Mouse (Mus musculus): ENCODE data around the gene Capn2. TPM values are rescaled to one million over a fixed set of nuclear protein-coding genes. Genes with fewer than 3 reads are reported as not detected.
A peak's percentile ranks its signal among the peaks of the same experiment; 100 is the strongest.

Capn2 gene
- polyA plus RNA-seq, 1 experiment from 2014 or later, result 115 TPM

DNA sequence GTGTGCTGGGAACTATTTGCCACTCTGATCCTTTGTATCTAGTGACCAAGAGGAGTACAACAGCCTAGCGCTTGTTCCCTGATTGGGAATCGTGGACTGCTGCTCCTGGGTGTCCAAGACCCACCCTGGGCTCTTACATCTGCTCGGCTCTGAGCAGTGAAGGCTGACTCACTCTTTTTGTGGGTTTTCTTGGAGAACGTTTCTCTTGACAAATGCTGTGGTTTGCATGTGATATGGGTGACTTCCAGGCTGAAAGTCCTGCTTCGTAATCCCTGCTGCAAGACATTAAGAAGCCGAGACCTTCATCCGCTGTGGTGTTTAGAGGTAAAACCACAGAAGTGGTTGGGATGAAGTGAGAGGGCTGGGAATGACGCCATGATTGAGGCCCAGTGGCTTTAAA, 25.7 kb upstream of the Capn2 start:
- Histone ChIP-seq H3K9ac (no peak overlapping the region), H3K4me2 (replicated peaks) (no peak overlapping the region), H3K4me1 (no peaks in the 10 kb centered on the region), H3K36me3 (no peaks in the 10 kb centered on the region), H3K9me3 (no peaks in the 10 kb centered on the region), H3K27me3 (replicated peaks) (no peaks in the 10 kb centered on the region), H3K27ac (no peak overlapping the region), H3K4me3 (no peak overlapping the region)
- WGBS, result 86% methylated on average over 8 of the region's 8 CpGs
- no peak for ATAC-seq (ENCODE audit: low FRiP score, low read depth)

DNA sequence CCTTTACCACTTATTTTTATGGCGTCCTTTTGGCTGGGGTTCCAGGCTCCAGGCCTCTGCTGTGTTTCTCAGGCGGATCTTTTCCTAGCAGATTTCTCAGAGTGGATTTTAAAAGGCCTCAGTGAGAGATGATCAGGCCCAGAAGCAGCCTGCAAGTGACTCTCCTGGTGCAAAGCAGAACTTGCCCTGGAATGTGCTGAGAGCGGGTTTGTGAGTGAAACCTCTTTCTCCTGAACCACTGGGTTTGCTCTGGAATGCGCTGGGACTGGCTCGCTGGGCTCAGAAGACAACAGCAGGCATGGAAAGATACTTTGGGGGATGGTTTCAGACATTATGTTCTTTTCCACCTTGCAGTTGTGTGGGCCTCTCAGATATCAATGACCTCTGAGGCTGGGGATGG, 24.7 kb upstream of the Capn2 start:
- 71% methylated on average over 5 of the region's 5 CpGs for WGBS
- H3K27me3 ChIP-seq (replicated peaks), result no peaks in the 10 kb centered on the region
- ATAC-seq (ENCODE audit: low FRiP score, low read depth), result no peak

DNA sequence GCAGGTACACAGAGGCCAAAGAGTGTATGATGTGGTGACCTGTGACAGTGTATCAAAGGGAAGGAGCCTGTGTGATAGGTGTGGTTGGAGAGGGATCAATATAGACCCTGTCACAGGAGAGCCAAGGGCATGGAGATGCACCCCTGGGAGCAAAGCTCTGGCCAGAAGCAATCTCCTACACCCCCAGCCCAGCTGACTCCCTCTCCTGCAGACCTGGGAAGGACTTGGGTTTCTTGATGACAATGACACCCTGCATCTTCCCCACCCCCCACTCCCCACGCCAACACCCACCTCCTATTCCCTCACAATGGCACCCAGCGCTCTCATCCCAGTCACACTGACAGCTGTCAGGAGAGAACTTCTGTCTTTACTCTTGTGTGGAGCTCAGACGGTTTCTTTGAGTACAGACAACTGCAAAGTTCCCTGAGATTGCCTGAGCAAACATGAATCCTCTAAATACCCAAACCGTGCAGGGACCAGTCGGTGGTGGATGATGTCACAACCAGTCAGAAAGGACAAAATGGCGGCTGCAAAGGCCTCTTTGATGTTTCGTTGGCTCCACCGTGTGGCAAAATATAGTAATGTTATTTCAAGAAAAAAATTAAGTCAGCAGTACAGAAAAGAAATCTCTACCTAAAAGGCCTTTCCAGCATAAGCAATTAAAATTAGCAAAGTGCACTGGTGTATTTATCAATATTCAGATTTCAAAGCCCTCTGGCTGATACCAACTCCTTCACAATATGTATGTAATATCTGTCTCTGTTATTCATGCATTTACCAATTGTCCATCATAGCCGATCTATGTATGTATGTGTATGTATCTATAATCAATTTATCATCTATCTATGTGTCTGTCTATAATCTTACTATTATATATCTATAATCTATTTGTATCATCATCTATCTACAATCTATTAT, 21.9 kb upstream of the Capn2 start:
- H3K4me1 ChIP-seq, result no peaks in the 10 kb centered on the region
- peak; percentile 84 for ATAC-seq (ENCODE audit: low FRiP score, low read depth)
- H3K4me3 ChIP-seq, result peak overlapping the region; percentile 31; the same call in 1 of the 2 replicates
- H3K27ac ChIP-seq, result no peak overlapping the region
- H3K4me2 ChIP-seq (replicated peaks), result peak overlapping the region; percentile 65
- H3K27me3 ChIP-seq (replicated peaks), result no peaks in the 10 kb centered on the region
- H3K9ac ChIP-seq, result peak overlapping the region; percentile 66
- no peaks in the 10 kb centered on the region for H3K9me3 ChIP-seq
- 22% methylated on average over 9 of the region's 9 CpGs for WGBS
- no peaks in the 10 kb centered on the region for H3K36me3 ChIP-seq

More for the DNA sequence above, 24.7 kb upstream of the Capn2 start:
- Histone ChIP-seq H3K9ac (no peak overlapping the region), H3K4me3 (no peak overlapping the region), H3K9me3 (no peaks in the 10 kb centered on the region), H3K27ac (no peak overlapping the region), H3K4me1 (no peaks in the 10 kb centered on the region), H3K36me3 (no peaks in the 10 kb centered on the region), H3K4me2 (replicated peaks) (no peak overlapping the region)

DNA sequence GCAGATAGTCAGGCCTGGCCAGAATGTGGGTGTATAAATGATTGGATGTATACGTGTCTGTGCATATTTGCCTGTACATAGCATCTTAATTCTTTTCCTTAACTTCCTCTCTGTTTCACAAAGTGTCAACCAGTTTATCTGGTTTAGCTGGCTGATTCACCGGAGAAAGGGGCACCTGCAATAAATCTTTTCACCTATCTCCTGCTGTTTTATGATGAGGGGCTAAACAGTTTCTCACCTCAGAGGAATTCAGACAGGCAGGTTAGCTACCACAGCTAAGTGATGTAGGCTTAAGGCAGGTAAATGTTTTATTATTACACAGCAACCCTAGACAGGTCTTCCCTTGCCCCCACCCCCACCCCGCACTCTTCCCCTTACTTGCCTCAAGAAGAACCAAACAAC, 17.7 kb upstream of the Capn2 start:
- Histone ChIP-seq H3K9ac (no peak overlapping the region), H3K27me3 (replicated peaks) (no peaks in the 10 kb centered on the region), H3K27ac (no peak overlapping the region), H3K9me3 (0 out of 2 replicates have a peak, but pooled peaks cover 8% of the 10 kb centered on the region), H3K36me3 (no peaks in the 10 kb centered on the region), H3K4me1 (no peaks in the 10 kb centered on the region), H3K4me2 (replicated peaks) (no peak overlapping the region), H3K4me3 (no peak overlapping the region)
- ATAC-seq (ENCODE audit: low FRiP score, low read depth), result no peak
- WGBS, result 72% methylated on average over 3 of the region's 3 CpGs

DNA sequence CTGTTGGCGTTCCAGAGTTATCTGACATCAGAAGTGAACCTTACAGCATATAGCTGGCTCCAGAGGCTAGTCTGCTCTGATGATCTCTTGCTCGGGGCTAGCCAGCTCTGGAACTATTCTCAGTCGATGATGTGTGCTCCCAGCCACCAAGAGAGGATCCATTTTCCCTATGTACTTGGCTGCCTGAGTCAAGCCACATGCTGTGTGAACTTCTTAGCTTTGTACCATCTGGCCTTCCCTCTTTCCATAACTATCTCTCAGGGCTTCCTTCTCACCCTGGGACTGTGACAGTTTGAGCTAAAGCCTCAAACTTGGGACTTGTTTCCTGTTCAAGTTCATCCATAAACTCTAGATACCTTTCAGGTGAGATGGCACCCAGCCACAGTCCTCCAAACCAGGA, 16.2 kb upstream of the Capn2 start:
- ATAC-seq (ENCODE audit: low FRiP score, low read depth), result no peak
- no peaks in the 10 kb centered on the region for H3K27me3 ChIP-seq (replicated peaks)
- no peak overlapping the region for H3K4me2 ChIP-seq (replicated peaks)
- 0 out of 2 replicates have a peak, but pooled peaks cover 8% of the 10 kb centered on the region for H3K9me3 ChIP-seq
- peaks cover 2% of the 10 kb centered on the region for H3K4me1 ChIP-seq
- H3K27ac ChIP-seq, result no peak overlapping the region
- no peak overlapping the region for H3K4me3 ChIP-seq
- no peaks in the 10 kb centered on the region for H3K36me3 ChIP-seq
- no peak overlapping the region for H3K9ac ChIP-seq
- 86% methylated on average over 3 of the region's 3 CpGs for WGBS

DNA sequence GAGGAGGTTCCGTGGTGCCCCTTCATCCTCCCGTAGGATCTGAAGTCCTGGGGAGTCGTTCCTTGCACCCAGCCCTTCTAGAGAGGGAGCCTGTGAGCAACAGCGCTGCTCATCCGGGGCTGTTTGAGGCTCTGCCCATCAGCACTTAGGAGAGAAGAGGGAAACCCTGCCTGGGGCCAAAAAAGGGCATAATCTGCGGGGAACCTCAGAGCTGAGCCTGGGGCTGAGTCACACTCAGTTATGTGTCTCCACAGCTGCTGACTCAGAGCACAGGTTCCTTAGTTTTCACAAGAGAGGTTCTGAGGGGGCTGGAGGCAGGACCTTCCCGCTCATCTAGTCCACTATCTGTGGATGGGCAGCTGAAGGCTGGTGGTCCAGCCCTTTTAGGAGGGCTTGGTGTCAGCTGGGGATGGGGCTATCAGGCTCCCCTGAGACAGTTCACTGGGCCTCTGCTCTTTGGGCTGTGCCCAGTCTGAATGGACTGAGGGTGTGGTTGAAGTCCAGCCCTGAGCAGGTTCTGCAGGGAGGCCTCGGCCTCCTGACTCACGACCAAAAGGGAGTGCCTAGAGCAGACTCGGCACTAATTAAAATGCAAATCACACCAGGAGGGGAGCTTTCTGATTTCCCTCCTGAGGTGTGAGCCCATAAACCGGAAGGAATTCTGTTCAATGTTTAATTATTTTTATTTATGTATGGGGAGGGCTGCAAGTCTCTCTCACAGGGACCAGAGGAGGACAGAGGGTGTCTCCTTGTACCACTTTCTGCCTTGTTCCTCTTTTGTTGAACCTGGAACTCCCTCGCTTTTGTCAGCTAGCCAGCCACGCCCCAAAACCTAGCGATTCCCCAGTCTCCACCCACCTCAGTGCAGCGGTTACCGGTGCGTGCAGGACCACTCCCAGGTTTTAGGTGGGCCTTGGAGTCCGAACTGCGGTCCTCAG, 10.8 kb upstream of the Capn2 start:
- 4% methylated on average over 19 of the region's 19 CpGs for WGBS
- no peak overlapping the region for H3K9ac ChIP-seq
- no peak for ATAC-seq (ENCODE audit: low FRiP score, low read depth)

DNA sequence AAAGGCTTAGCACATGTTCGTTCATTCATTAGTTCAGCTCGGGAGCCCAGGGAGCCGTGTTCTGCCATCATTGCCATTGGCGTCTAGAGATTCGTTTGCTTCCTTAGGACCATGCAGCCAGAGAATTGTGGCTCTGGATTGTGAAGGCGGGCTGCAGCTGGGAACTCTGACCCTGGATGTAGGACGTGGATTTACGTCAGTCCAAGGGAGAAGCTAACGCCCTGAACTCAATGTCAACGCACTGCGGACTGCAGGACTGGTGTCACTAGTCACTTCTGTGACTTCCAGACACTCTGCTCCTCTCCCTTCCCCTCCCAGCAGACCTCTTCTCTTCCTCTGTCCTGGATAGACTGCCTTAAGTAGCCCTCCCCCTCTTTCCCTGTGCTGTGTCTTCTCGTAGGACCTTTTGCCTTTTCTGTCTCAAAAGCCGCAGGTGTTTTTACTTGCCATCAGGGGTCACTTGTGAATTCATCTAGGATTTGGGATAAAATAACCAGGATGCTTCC, 9.9 kb upstream of the Capn2 start:
- Histone ChIP-seq H3K4me3 (no peak overlapping the region), H3K27me3 (replicated peaks) (peaks cover 5% of the 10 kb centered on the region), H3K27ac (no peak overlapping the region), H3K4me1 (peaks cover 12% of the 10 kb centered on the region), H3K9ac (no peak overlapping the region), H3K9me3 (no peaks in the 10 kb centered on the region), H3K36me3 (no peaks in the 10 kb centered on the region), H3K4me2 (replicated peaks) (no peak overlapping the region)
- ATAC-seq (ENCODE audit: low FRiP score, low read depth), result no peak
- 56% methylated on average over 13 of the region's 13 CpGs for WGBS

More for the DNA sequence above, 10.8 kb upstream of the Capn2 start:
- 0 out of 2 replicates have a peak, but pooled peaks cover 6% of the 10 kb centered on the region for H3K9me3 ChIP-seq
- H3K27ac ChIP-seq, result no peak overlapping the region
- no peaks in the 10 kb centered on the region for H3K36me3 ChIP-seq
- H3K4me2 ChIP-seq (replicated peaks), result peak overlapping the region; percentile 47
- H3K4me3 ChIP-seq, result no peak overlapping the region
- peaks cover 5% of the 10 kb centered on the region for H3K27me3 ChIP-seq (replicated peaks)
- H3K4me1 ChIP-seq, result peaks cover 12% of the 10 kb centered on the region

DNA sequence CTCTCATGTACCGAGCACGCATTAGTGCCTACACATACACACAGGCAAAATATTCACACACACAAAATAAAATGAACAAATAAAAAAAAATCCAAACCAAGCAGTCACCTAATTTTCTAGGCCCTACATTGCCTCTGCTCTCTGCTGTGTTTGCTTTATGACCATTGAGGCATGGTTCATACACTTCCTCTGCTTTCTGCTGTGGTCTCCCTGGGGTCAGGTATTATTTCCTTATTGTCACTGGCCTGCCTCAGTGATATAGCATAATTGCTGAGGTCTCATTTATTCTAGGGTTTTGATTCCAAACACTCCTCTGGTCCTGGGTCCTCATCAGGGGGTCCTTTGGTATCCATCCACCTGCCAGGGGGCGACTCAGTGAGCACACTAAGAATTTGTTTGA, 8.2 kb upstream of the Capn2 start:
- 88% methylated on average over 3 of the region's 3 CpGs for WGBS
- ATAC-seq (ENCODE audit: low FRiP score, low read depth), result no peak
- no peak overlapping the region for H3K4me2 ChIP-seq (replicated peaks)

DNA sequence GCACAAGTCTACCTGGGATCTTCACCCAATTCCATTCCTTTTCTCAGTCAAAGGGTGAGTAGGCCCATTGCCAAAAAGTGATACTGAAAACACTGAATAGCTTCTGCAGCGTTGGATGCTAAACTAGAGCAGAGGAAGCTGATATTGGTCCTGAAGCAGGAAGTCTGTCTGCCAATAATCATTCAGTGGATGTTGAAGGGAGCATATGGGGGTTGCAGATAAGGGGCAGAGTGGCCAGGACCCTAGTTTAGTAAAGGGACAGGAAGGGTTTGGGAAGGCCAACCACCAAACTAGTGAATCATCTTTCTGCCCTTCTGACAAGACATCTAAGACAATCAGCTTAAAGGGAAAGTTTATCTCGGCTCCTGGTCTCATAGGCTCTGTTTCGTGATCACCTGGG, 6.3 kb upstream of the Capn2 start:
- no peak overlapping the region for H3K27ac ChIP-seq
- no peaks in the 10 kb centered on the region for H3K36me3 ChIP-seq
- ATAC-seq (ENCODE audit: low FRiP score, low read depth), result no peak
- no peak overlapping the region for H3K4me3 ChIP-seq
- H3K4me1 ChIP-seq, result peaks cover 11% of the 10 kb centered on the region
- WGBS, result 88% methylated on average over 3 of the region's 3 CpGs
- H3K4me2 ChIP-seq (replicated peaks), result no peak overlapping the region
- H3K9me3 ChIP-seq, result no peaks in the 10 kb centered on the region
- no peak overlapping the region for H3K9ac ChIP-seq
- H3K27me3 ChIP-seq (replicated peaks), result peaks cover 5% of the 10 kb centered on the region

More for the DNA sequence above, 8.2 kb upstream of the Capn2 start:
- Histone ChIP-seq H3K4me3 (no peak overlapping the region), H3K9ac (no peak overlapping the region), H3K4me1 (peaks cover 12% of the 10 kb centered on the region), H3K36me3 (no peaks in the 10 kb centered on the region), H3K27me3 (replicated peaks) (peaks cover 5% of the 10 kb centered on the region), H3K27ac (no peak overlapping the region), H3K9me3 (no peaks in the 10 kb centered on the region)

DNA sequence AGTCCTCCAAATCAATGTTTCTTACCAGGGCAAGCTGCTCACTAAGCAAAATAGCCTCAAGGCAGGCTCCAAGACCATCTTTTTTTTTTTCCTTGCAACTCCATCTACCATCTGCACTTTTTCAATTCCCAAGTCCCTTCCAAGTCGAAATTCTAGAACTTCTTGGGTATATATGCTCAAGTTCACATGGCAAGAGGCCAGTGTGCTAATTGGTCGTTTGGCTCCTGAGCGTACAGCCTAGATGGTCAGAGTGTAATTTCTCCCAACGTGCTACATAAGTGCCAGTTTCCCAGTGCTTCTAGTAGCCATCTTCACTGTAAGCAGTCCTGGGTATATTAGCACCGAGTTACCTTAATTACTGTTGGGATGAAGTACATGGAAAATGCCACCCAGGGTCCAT, 5.6 kb upstream of the Capn2 start:
- Histone ChIP-seq H3K27me3 (replicated peaks) (peaks cover 5% of the 10 kb centered on the region), H3K27ac (no peak overlapping the region), H3K4me2 (replicated peaks) (no peak overlapping the region), H3K4me1 (peaks cover 4% of the 10 kb centered on the region), H3K36me3 (no peaks in the 10 kb centered on the region), H3K4me3 (no peak overlapping the region), H3K9me3 (no peaks in the 10 kb centered on the region), H3K9ac (no peak overlapping the region)
- 82% methylated on average over 5 of the region's 5 CpGs for WGBS
- no peak for ATAC-seq (ENCODE audit: low FRiP score, low read depth)

DNA sequence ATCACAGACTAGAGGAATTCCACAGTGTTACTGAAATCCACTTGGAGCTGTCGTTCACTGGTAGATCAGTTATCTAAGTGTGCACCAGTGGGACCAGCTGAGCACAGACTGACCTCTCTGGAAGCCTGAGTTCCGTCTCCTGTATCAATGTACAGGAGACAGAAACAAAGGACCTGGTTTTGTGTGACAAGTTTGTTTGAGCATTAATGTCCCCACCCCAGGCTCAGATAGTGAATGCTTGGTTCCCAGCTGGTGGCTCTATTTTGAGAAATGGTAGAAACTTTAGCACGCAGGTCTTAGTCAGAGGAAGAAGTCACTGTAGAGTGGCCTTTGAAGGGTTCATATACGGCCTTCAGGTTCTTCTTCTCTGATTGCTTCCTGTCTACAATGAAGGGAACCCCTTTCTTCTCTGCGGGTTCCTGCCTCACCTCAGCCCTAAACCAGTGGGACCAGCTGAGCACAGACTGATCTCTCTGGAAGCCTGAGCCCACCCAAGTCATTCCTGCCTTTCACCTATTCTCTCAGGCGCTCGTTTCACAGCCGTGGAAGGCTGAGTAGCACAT, 3.6 kb upstream of the Capn2 start:
- Histone ChIP-seq H3K27ac (no peak overlapping the region), H3K4me2 (replicated peaks) (no peak overlapping the region), H3K9ac (no peak overlapping the region), H3K27me3 (replicated peaks) (no peaks in the 10 kb centered on the region), H3K4me3 (no peak overlapping the region), H3K9me3 (no peaks in the 10 kb centered on the region), H3K4me1 (peaks cover 5% of the 10 kb centered on the region), H3K36me3 (no peaks in the 10 kb centered on the region)
- no peak for ATAC-seq (ENCODE audit: low FRiP score, low read depth)
- WGBS, result 66% methylated on average over 8 of the region's 8 CpGs

Measured in neural tube, embryonic 12.5 days (tissue).